Mouse (Mus musculus): ENCODE measurements around the gene B3glct.

GRCm38 (mm10) chr5:149731776-149732175 is 53.7 kb downstream of the B3glct start:
- TF ChIP-seq CTCF (IDR thresholded peaks at IDR 0.05; ENCODE audit: borderline replicate concordance, insufficient read depth, low read depth, low read length) (0 out of 2 replicates have a peak, but pooled peaks have one; percentile 4), POLR2A (IDR thresholded peaks at IDR 0.05; ENCODE audit: borderline replicate concordance, insufficient read depth, low read length) (no peak)
